Mouse (Mus musculus) CH12.LX (cell line): ENCODE results near the gene Abhd2. TPM values are rescaled to one million over a fixed set of nuclear protein-coding genes. Genes with fewer than 3 reads are reported as not detected.

ENCODE experiments used
- DNase-seq: peaks from one replicate; pipeline ENCODE4 v3.0.0-alpha.2; 2013; ENCODE audit errors: extremely low read depth
- H3K27ac ChIP-seq: 2 replicates; pipeline ENCODE4 v1.5.1; 2012; ENCODE audit warnings: low read depth, mild to moderate bottlenecking, control low read depth, moderate library complexity; ENCODE audit not compliant: insufficient read depth
- H3K27me3 ChIP-seq: replicated peaks from 2 replicates; pipeline ENCODE3; 2012; ENCODE audit warnings: inconsistent platforms
- H3K36me3 ChIP-seq, 2 experiments: replicated peaks in 1 of 2; 2 replicates each; pipeline versions ENCODE3 to v1.6.1; 2012; ENCODE audit warnings: inconsistent platforms in 1 of 2, low read length in 1 of 2, mild to moderate bottlenecking in 1 of 2, mixed read lengths in 1 of 2, moderate library complexity in 1 of 2; ENCODE audit not compliant: control insufficient read depth in 1 of 2, insufficient read depth in 1 of 2
- H3K4me1 ChIP-seq, 2 experiments: 2 replicates each; pipeline ENCODE4 v1.6.1; 2012; ENCODE audit warnings: inconsistent platforms in 1 of 2, moderate library complexity in 1 of 2; ENCODE audit not compliant: insufficient read depth in 2 of 2, control insufficient read depth in 1 of 2
- H3K4me2 ChIP-seq: 2 replicates; pipeline ENCODE4 v1.6.1; 2012; ENCODE audit warnings: low read depth, mild to moderate bottlenecking, control low read depth; ENCODE audit not compliant: poor library complexity, insufficient read depth, severe bottlenecking
- H3K4me3 ChIP-seq, 3 experiments: fragments of 150-350 bp in 1 of 3; sonication (generic) in 1 of 3; replicated peaks in 1 of 3; 2 replicates each; pipeline versions ENCODE3 to v1.5.1; 2011 to 2012; ENCODE audit warnings: low read depth in 2 of 3, low read length in 2 of 3, mild to moderate bottlenecking in 2 of 3, moderate library complexity in 2 of 3, control low read depth in 1 of 3, improper control_type of control experiment in 1 of 3, inconsistent platforms in 1 of 3, mixed read lengths in 1 of 3; ENCODE audit not compliant: poor library complexity in 1 of 3
- H3K79me2 ChIP-seq: replicated peaks from 2 replicates; pipeline ENCODE4 v1.6.1; 2012; ENCODE audit warnings: mild to moderate bottlenecking, moderate library complexity; ENCODE audit not compliant: control insufficient read depth, poor library complexity, insufficient read depth, severe bottlenecking; ENCODE audit errors: extremely low read depth
- H3K9ac ChIP-seq: 2 replicates; pipeline ENCODE4 v1.6.1; 2012; ENCODE audit warnings: low read depth, mild to moderate bottlenecking, control low read depth, moderate library complexity; ENCODE audit not compliant: insufficient read depth
- H3K9me3 ChIP-seq: replicated peaks from 2 replicates; pipeline ENCODE3; 2012; ENCODE audit warnings: low read length, inconsistent platforms, mixed read lengths
- CHD1 ChIP-seq: IDR thresholded peaks from 2 replicates; pipeline ENCODE4 v1.6.1; 2012; ENCODE audit warnings: low read depth, low read length, improper control_type of control experiment, inconsistent platforms
- ELF1 ChIP-seq: IDR thresholded peaks from 2 replicates; pipeline ENCODE4 v1.6.1; 2014; ENCODE audit warnings: low read depth, mild to moderate bottlenecking, inconsistent platforms, low read length, improper control_type of control experiment
- ETS1 ChIP-seq: conservative IDR thresholded peaks from 2 replicates; pipeline ENCODE4 v1.6.1; 2012; ENCODE audit warnings: low read depth, mild to moderate bottlenecking, inconsistent platforms, low read length, improper control_type of control experiment, moderate library complexity
- GABPA ChIP-seq: IDR thresholded peaks from 2 replicates; pipeline ENCODE4 v1.6.1; 2012; ENCODE audit warnings: low read depth, low read length, improper control_type of control experiment, inconsistent platforms; ENCODE audit not compliant: insufficient replicate concordance
- IRF4 ChIP-seq: IDR thresholded peaks from 2 replicates; pipeline ENCODE4 v1.6.1; 2014; ENCODE audit warnings: low read depth, mild to moderate bottlenecking, inconsistent platforms, low read length, improper control_type of control experiment
- JUN ChIP-seq: IDR thresholded peaks from 2 replicates; pipeline ENCODE4 v1.6.1; 2011; ENCODE audit warnings: low read depth, mild to moderate bottlenecking, low read length, improper control_type of control experiment, moderate library complexity; ENCODE audit not compliant: insufficient read depth
- JUND ChIP-seq: conservative IDR thresholded peaks from 2 replicates; pipeline ENCODE4 v1.6.1; 2011; ENCODE audit warnings: low read depth, low read length, improper control_type of control experiment
- KAT2A ChIP-seq: IDR thresholded peaks from 2 replicates; pipeline ENCODE4 v1.6.1; 2012; ENCODE audit warnings: low read length, improper control_type of control experiment, inconsistent platforms; ENCODE audit not compliant: insufficient replicate concordance
- MXI1 ChIP-seq: IDR thresholded peaks from 2 replicates; pipeline ENCODE4 v1.6.1; 2011; ENCODE audit warnings: mild to moderate bottlenecking, low read depth, low read length, improper control_type of control experiment
- MYC ChIP-seq: IDR thresholded peaks from 2 replicates; pipeline ENCODE4 v1.6.1; 2011; ENCODE audit warnings: low read depth, mild to moderate bottlenecking, improper control_type of control experiment, low read length
- NELFE ChIP-seq: IDR thresholded peaks from 2 replicates; pipeline ENCODE4 v1.6.1; 2011; ENCODE audit warnings: low read depth, low read length, improper control_type of control experiment
- PAX5 ChIP-seq: IDR thresholded peaks from 2 replicates; pipeline ENCODE4 v1.6.1; 2012; ENCODE audit warnings: low read length, inconsistent platforms, mixed read lengths
- RAD21 ChIP-seq: IDR thresholded peaks from 2 replicates; pipeline ENCODE4 v1.6.1; 2011; ENCODE audit warnings: low read depth, mild to moderate bottlenecking, low read length, improper control_type of control experiment, moderate library complexity
- SIN3A ChIP-seq: IDR thresholded peaks from 2 replicates; pipeline ENCODE4 v1.6.1; 2012; ENCODE audit warnings: low read length, improper control_type of control experiment, inconsistent platforms
- SMC3 ChIP-seq: IDR thresholded peaks from 2 replicates; pipeline ENCODE4 v1.6.1; 2011; ENCODE audit warnings: low read depth, low read length, improper control_type of control experiment
- TCF12 ChIP-seq: IDR thresholded peaks from 2 replicates; pipeline ENCODE4 v1.6.1; 2014; ENCODE audit warnings: low read depth, mild to moderate bottlenecking, inconsistent platforms, low read length, improper control_type of control experiment
- USF1 ChIP-seq: IDR thresholded peaks from 2 replicates; pipeline ENCODE4 v1.6.1; 2014; ENCODE audit warnings: low read depth, mild to moderate bottlenecking, inconsistent platforms, low read length, improper control_type of control experiment
- dilution Hi-C: fragments of 300-500 bp; cut with MboI; formaldehyde crosslinking; loops from 2 replicates; pipeline ENCODE4 v1.14.3; 2020; ENCODE audit warnings: low sequenced_read_pairs; ENCODE audit not compliant: extremely low pct_unique_long_range_greater_than_20kb, extremely low pct_ligation_motif_present
- in situ Hi-C: fragments of 300-500 bp; cut with MboI; formaldehyde crosslinking; loops from 3 replicates; pipeline ENCODE4 v1.14.3; 2019; ENCODE audit warnings: low sequenced_read_pairs, low pct_ligation_motif_present, low pct_unique_long_range_greater_than_20kb, mixed read lengths
- polyA plus RNA-seq: library from polyadenylated mRNA; unstranded; fragments of >175 nt; gene quantifications from 2 replicates; pipeline ENCODE4 v1.2.1, GENCODE M21; 2012; ENCODE audit warnings: low read depth; ENCODE audit not compliant: insufficient read length
- total RNA-seq, 2 experiments: library from RNA; depleted of rRNA; stranded (reverse); fragments of 300-350 nt in 1 of 2; fragments of >200 nt in 1 of 2; gene quantifications; 2 replicates each; pipeline ENCODE4 v1.2.3; 2012 to 2014

Abhd2 gene
- total and polyA plus RNA-seq, 3 experiments, result 6.0 to 15.4 (median 9.9) TPM

GRCm38 (mm10) chr7:79231577-79231976 is 41.4 kb upstream of the Abhd2 start:
- Histone ChIP-seq H3K36me3 (no peaks in the 10 kb centered on the region), H3K9ac (no peak overlapping the region), H3K4me1 (no peaks in the 10 kb centered on the region), H3K4me3 (no peak overlapping the region), H3K79me2 (no peaks in the 10 kb centered on the region), H3K27ac (no peak overlapping the region), H3K27me3 (peaks cover 11% of the 10 kb centered on the region), H3K4me2 (no peak overlapping the region), H3K9me3 (no peaks in the 10 kb centered on the region)
- no peak for TF ChIP-seq SIN3A
- TF ChIP-seq JUND, result no peak
- TF ChIP-seq NELFE, result no peak
- TF ChIP-seq SMC3, result no peak
- TF ChIP-seq MXI1, result no peak
- no peak for TF ChIP-seq ELF1
- no peak for TF ChIP-seq RAD21
- TF ChIP-seq PAX5, result no peak
- no peak for TF ChIP-seq CHD1
- TF ChIP-seq GABPA, result no peak
- no peak for TF ChIP-seq KAT2A
- TF ChIP-seq USF1, result no peak
- no peak for TF ChIP-seq ETS1
- dilution Hi-C loops (no loop called here), in situ Hi-C loops (no loop called here)
- no peak for DNase-seq

- Histone ChIP-seq H3K79me2 (no peaks in the 10 kb centered on the region), H3K9ac (no peak overlapping the region), H3K27ac (no peak overlapping the region), H3K4me2 (no peak overlapping the region), H3K27me3 (peaks cover 14% of the 10 kb centered on the region), H3K4me3 (no peak overlapping the region), H3K4me1 (no peaks in the 10 kb centered on the region), H3K9me3 (no peaks in the 10 kb centered on the region), H3K36me3 (no peaks in the 10 kb centered on the region)
- in situ Hi-C loops (no loop called here), dilution Hi-C loops (no loop called here)
- TF ChIP-seq SIN3A (no peak), JUN (no peak), TCF12 (no peak), MYC (no peak), IRF4 (no peak), ELF1 (no peak), CHD1 (no peak), KAT2A (no peak)
- no peak for DNase-seq
Observed at GRCm38 (mm10) chr7:79232048-79232447, 41.0 kb upstream of the Abhd2 start.
